Mouse (Mus musculus): ENCODE data around the gene Gm4201.
"Not testable (repeated sequence)": the region's sequence is repeated elsewhere in the genome, so short reads cannot be mapped to it uniquely, and the experiment has no call there.

Gene Gm4201

GRCm38 (mm10) chr7:22565243-22565642 is at the start of gene Gm4201:
Gene Gm4201 (minus strand): TSS chr7:22565343.
- not testable (repeated sequence) for DNase-seq (ENCODE audit: low spot score)

DNA sequence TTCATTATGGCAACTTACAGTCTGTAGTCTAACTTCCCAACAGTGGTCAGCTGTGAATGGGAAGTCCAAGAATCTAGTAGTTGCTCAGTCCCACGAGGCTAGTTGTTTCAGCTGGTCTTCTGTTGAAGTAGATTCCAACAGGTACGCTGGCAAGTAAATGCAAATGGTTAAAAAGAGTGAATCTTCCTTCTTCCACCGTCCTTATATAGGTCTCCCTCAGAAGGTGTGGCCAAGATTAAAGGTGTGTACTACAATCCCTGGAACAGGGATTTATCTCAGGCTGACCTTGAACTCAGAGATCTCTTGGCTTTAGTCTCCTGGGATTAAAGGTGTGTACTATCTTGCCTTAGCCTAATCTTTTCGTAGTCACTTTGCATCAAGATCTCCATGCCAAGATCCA is 22.9 kb upstream of the Gm4201 start, which contains the start of gene Gm4565:
Gene Gm4565, minus strand, starts transcription at position 101 of the 400 bp plus-strand sequence.
- not testable (repeated sequence) for DNase-seq (ENCODE audit: low spot score)

DNA sequence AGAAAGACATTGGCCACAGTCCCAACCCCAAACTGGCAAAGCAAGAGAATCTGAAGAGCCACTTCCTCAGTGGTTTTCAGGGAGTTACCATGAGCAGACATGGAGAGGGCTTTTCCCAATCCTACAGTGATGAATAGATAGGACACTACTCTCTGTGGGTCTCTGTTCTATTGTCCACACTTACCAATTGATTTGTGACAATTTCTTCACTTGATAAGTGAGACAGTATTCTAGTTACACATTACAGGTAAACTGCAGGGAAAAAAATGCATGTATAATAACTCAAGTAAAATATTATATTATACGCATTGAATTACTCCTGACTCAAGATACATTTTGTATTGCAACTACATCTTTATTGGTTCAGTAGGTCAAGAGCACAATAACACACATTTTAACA is 30.4 kb downstream of the Gm4201 start, which contains the start of gene Gm8677:
Gene Gm8677, minus strand, starts transcription at position 101 of the 400 bp plus-strand sequence.
- not testable (repeated sequence) for DNase-seq (ENCODE audit: low spot score)

DNA sequence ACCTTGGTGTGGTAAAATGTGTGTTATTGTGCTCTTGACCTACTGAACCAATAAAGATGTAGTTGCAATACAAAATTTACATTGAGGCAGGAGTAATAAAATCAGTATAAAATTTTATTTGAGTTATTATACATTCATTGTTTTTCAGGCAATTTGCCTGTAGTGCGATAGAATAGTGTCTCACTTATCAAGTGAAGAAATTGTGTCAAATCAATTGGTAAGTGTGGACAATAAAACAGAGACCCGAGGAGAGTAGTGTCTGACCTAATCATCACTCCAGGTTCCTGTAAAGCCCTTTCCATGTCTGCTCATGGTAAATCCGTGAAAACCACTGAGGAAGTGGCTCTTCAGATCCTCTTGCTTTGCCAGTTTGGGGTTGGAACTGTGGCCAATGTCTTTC is 42.5 kb downstream of the Gm4201 start, which contains the start of gene Vmn1r152:
Gene Vmn1r152, plus strand, starts transcription at position 301 of the 400 bp plus-strand sequence.
- DNase-seq (ENCODE audit: low spot score) = not testable (repeated sequence)

Measured in ovary, adult 18-20 months (tissue).